Mouse (Mus musculus) neural tube, embryonic 11.5 days (tissue): Measurements from ENCODE around the gene Frem2. TPM values are rescaled to one million over a fixed set of nuclear protein-coding genes. Genes with fewer than 3 reads are reported as not detected.

Experiments used
- ATAC-seq: fragments of 200-750 bp; cut with Nextera tagmentation; 2 replicates; pipeline ENCODE4 v1.8.0; 2017; ENCODE audit warnings: moderate number of reproducible peaks, mild to moderate bottlenecking, moderate TSS enrichment, moderate library complexity; ENCODE audit not compliant: insufficient read depth, low FRiP score, low TSS enrichment
- DNase-seq: peaks from one replicate; pipeline ENCODE4 v3.0.0-alpha.2; 2015; ENCODE audit warnings: low spot score
- H3K27ac ChIP-seq: fragments of 300-500 bp; sonication (generic); 2 replicates; pipeline ENCODE4 v1.5.1; 2014; ENCODE audit warnings: low read depth, mild to moderate bottlenecking, low read length
- H3K27me3 ChIP-seq: fragments of 300-500 bp; sonication (generic); 2 replicates; pipeline ENCODE4 v1.6.1; 2014; ENCODE audit warnings: mild to moderate bottlenecking, low read length, mixed read lengths; ENCODE audit not compliant: control insufficient read depth, insufficient read depth
- H3K36me3 ChIP-seq: fragments of 300-500 bp; sonication (generic); 2 replicates; pipeline ENCODE4 v1.6.1; 2014; ENCODE audit warnings: mild to moderate bottlenecking, low read length, moderate library complexity, mixed read lengths; ENCODE audit not compliant: control insufficient read depth, insufficient read depth
- H3K4me1 ChIP-seq: fragments of 300-500 bp; sonication (generic); 2 replicates; pipeline ENCODE4 v1.6.1; 2014; ENCODE audit warnings: low read length, mixed read lengths; ENCODE audit not compliant: control insufficient read depth, insufficient read depth
- H3K4me2 ChIP-seq: fragments of 300-500 bp; sonication (generic); 2 replicates; pipeline ENCODE4 v1.6.1; 2014; ENCODE audit warnings: low read depth, mild to moderate bottlenecking, moderate library complexity
- H3K4me3 ChIP-seq: fragments of 300-500 bp; sonication (generic); 2 replicates; pipeline ENCODE4 v1.5.1; 2014; ENCODE audit warnings: low read depth, low read length
- H3K9ac ChIP-seq: fragments of 300-500 bp; sonication (generic); 2 replicates; pipeline ENCODE4 v1.6.1; 2014; ENCODE audit warnings: mild to moderate bottlenecking, low read length
- H3K9me3 ChIP-seq: fragments of 300-500 bp; sonication (generic); 2 replicates; pipeline ENCODE4 v1.6.1; 2016; ENCODE audit warnings: low read length; ENCODE audit not compliant: control insufficient read depth
- WGBS: fragments of 180-500 bp; shearing (Covaris S2); extraction: QIAGEN DNeasy Blood & Tissue Kit; methylation state at CpG from one replicate; pipeline ENCODE4 v1.1.7; 2014; 5-methylcytosine and 5-hydroxymethylcytosine counted together
- polyA plus RNA-seq: library from polyadenylated mRNA; unstranded; fragments of >200 nt; fragmentation: Nextera tagmentation; extraction: Ambion mirVana; gene quantifications from 2 replicates; pipeline ENCODE4 v1.2.1, GENCODE M21; 2014

The Frem2 gene
- polyA plus RNA-seq, 1 experiment from 2014 or later = 3.5 TPM

- ATAC-seq = no peak
- 28% methylated on average over 7 of the region's 7 CpGs for WGBS
- H3K27me3 ChIP-seq = no peaks in the 10 kb centered on the region
- H3K9me3 ChIP-seq = no peaks in the 10 kb centered on the region
- H3K9ac ChIP-seq = no peak overlapping the region
- H3K4me3 ChIP-seq = no peak overlapping the region
- no peaks in the 10 kb centered on the region; the same call in 1 of the 2 replicates for H3K4me1 ChIP-seq
- H3K36me3 ChIP-seq = no peaks in the 10 kb centered on the region
- H3K4me2 ChIP-seq = no peak overlapping the region
- H3K27ac ChIP-seq = no peak overlapping the region
- no peak for DNase-seq
Measured at GRCm38 (mm10) chr3:53599315-53599714, 57.8 kb downstream of the Frem2 start.

- no peak for DNase-seq
- 5% methylated on average over 9 of the region's 9 CpGs for WGBS
Measured at GRCm38 (mm10) chr3:53598153-53598800, 58.9 kb downstream of the Frem2 start.

GRCm38 (mm10) chr3:53594471-53594870, 62.7 kb downstream of the Frem2 start:
- no peak for ATAC-seq
- Histone ChIP-seq H3K9ac (no peak overlapping the region), H3K36me3 (no peaks in the 10 kb centered on the region), H3K9me3 (no peaks in the 10 kb centered on the region), H3K27me3 (no peaks in the 10 kb centered on the region), H3K27ac (no peak overlapping the region), H3K4me1 (no peaks in the 10 kb centered on the region; the same call in 1 of the 2 replicates), H3K4me2 (no peak overlapping the region), H3K4me3 (no peak overlapping the region)
- DNase-seq = no peak
- WGBS = 46% methylated on average over 4 of the region's 4 CpGs

More at GRCm38 (mm10) chr3:53598153-53598800, 58.9 kb downstream of the Frem2 start:
- no peaks in the 10 kb centered on the region for H3K36me3 ChIP-seq
- no peaks in the 10 kb centered on the region for H3K9me3 ChIP-seq
- ATAC-seq = no peak
- no peak overlapping the region for H3K27ac ChIP-seq
- H3K27me3 ChIP-seq = no peaks in the 10 kb centered on the region
- no peaks in the 10 kb centered on the region; the same call in 1 of the 2 replicates for H3K4me1 ChIP-seq
- H3K4me3 ChIP-seq = no peak overlapping the region
- H3K9ac ChIP-seq = no peak overlapping the region
- no peak overlapping the region for H3K4me2 ChIP-seq

GRCm38 (mm10) chr3:53593718-53594117, 63.4 kb downstream of the Frem2 start:
- DNase-seq = no peak
- no peaks in the 10 kb centered on the region for H3K9me3 ChIP-seq
- WGBS = 6% methylated on average over 3 of the region's 3 CpGs
- ATAC-seq = no peak
- H3K27ac ChIP-seq = no peak overlapping the region
- no peaks in the 10 kb centered on the region for H3K27me3 ChIP-seq
- no peaks in the 10 kb centered on the region for H3K36me3 ChIP-seq
- no peak overlapping the region for H3K4me3 ChIP-seq
- no peak overlapping the region for H3K4me2 ChIP-seq
- no peaks in the 10 kb centered on the region; the same call in 1 of the 2 replicates for H3K4me1 ChIP-seq
- no peak overlapping the region for H3K9ac ChIP-seq

GRCm38 (mm10) chr3:53592036-53592435, 65.1 kb downstream of the Frem2 start:
- Histone ChIP-seq H3K27me3 (no peaks in the 10 kb centered on the region), H3K27ac (no peak overlapping the region), H3K9ac (no peak overlapping the region), H3K4me2 (no peak overlapping the region), H3K9me3 (no peaks in the 10 kb centered on the region), H3K4me1 (no peaks in the 10 kb centered on the region), H3K36me3 (no peaks in the 10 kb centered on the region), H3K4me3 (no peak overlapping the region)
- no peak for ATAC-seq
- DNase-seq = no peak
- 93% methylated on average over 7 of the region's 7 CpGs for WGBS

GRCm38 (mm10) chr3:53590139-53590621, 67.0 kb downstream of the Frem2 start:
- H3K4me2 ChIP-seq = no peak overlapping the region
- no peak overlapping the region for H3K9ac ChIP-seq
- no peaks in the 10 kb centered on the region for H3K9me3 ChIP-seq
- 0 out of 2 replicates have a peak, but pooled peaks have one; percentile 13 for ATAC-seq
- H3K4me3 ChIP-seq = no peak overlapping the region
- no peaks in the 10 kb centered on the region for H3K27me3 ChIP-seq
- no peaks in the 10 kb centered on the region for H3K36me3 ChIP-seq
- H3K27ac ChIP-seq = no peak overlapping the region
- H3K4me1 ChIP-seq = no peaks in the 10 kb centered on the region
- whole genome bisulfite sequencing = 7% methylated on average over 2 of the region's 2 CpGs
- peak; percentile 57 for DNase-seq

GRCm38 (mm10) chr3:53583248-53583647, 73.9 kb downstream of the Frem2 start:
- Histone ChIP-seq H3K9me3 (no peaks in the 10 kb centered on the region), H3K4me1 (no peaks in the 10 kb centered on the region), H3K9ac (no peak overlapping the region), H3K4me2 (no peak overlapping the region), H3K4me3 (no peak overlapping the region), H3K27ac (no peak overlapping the region), H3K27me3 (no peaks in the 10 kb centered on the region), H3K36me3 (no peaks in the 10 kb centered on the region)
- ATAC-seq (no peak), DNase-seq (no peak)
- 93% methylated on average over 8 of the region's 8 CpGs for WGBS

- no peaks in the 10 kb centered on the region for H3K27me3 ChIP-seq
- H3K27ac ChIP-seq = no peak overlapping the region
- H3K9me3 ChIP-seq = no peaks in the 10 kb centered on the region
- no peak overlapping the region for H3K9ac ChIP-seq
- H3K4me1 ChIP-seq = 0 out of 2 replicates have a peak, but pooled peaks cover 3% of the 10 kb centered on the region
- no peaks in the 10 kb centered on the region for H3K36me3 ChIP-seq
- WGBS = 79% methylated on average over 5 of the region's 5 CpGs
- H3K4me2 ChIP-seq = no peak overlapping the region
- DNase-seq = no peak
- H3K4me3 ChIP-seq = no peak overlapping the region
- no peak for ATAC-seq
Measured at GRCm38 (mm10) chr3:53580596-53581254, 76.4 kb downstream of the Frem2 start.
